In the genomic region with DNA sequence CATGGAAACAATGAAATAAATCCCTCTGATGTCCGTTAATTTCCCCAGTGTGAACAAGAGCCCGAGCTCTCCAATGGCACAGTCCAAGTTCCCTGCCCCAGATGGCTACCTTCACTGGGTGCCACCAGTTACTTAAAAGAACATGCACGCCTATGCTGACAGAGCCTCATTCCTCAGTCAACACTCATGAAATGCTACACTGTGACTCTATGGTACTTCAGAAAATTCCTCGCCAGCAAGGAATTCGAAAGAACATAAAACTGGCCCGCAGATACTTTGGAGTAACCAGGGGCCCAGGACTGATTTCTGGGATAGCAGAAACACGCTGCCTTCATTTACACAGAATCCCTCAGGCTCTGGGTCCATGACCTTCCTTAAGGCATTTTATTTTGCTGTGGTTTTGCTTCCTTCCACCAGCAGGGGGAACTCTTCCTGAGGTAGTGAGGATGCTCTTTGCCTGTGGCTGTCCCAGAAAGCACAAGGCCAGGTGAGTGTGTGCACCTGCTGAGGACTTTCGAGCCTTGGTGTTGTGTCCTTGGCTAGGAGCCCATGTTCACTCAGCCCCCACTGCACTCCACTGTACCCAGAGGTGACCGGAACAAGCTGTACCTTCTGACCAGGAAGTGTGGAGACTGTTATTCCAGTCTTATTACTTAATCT, we compare ENCODE assay signal across 8 mouse cellular contexts.
DNase-seq lines count a peak whose midpoint lies in the region; ATAC-seq and TF ChIP-seq lines count a peak whose summit lies in the region.

No protein-coding gene starts in this region.

- no peak overlapping the region for H3K27ac ChIP-seq in embryonic facial prominence, embryonic 11.5 days (replicated peaks; ENCODE audit: low read depth, low read length)
- H3K27ac ChIP-seq in hindbrain, embryonic 14.5 days: no peak overlapping the region
- H3K27ac ChIP-seq in left cerebral cortex, adult 2 months: no peak overlapping the region
- no peak overlapping the region for H3K27ac ChIP-seq in midbrain, embryonic 13.5 days

- H3K4me1 ChIP-seq in embryonic facial prominence, embryonic 11.5 days (ENCODE audit: control insufficient read depth, insufficient read depth, low read length): no peaks in the 10 kb centered on the region
- H3K4me1 ChIP-seq in hindbrain, embryonic 14.5 days (replicated peaks; ENCODE audit: control insufficient read depth, insufficient read depth, low read length): no peaks in the 10 kb centered on the region
- H3K4me1 ChIP-seq in midbrain, embryonic 13.5 days (replicated peaks): peaks cover 8% of the 10 kb centered on the region

- no peaks in the 10 kb centered on the region for H3K27me3 ChIP-seq in embryonic facial prominence, embryonic 11.5 days (ENCODE audit: control insufficient read depth, insufficient read depth, low read length)
- no peaks in the 10 kb centered on the region for H3K27me3 ChIP-seq in hindbrain, embryonic 14.5 days (ENCODE audit: control insufficient read depth, insufficient read depth, low read length)
- no peaks in the 10 kb centered on the region for H3K27me3 ChIP-seq in midbrain, embryonic 13.5 days

- intact Hi-C loops in left cerebral cortex, adult 2 months (cut with DNase I): loop anchor here (1.0 to 5.0 kb wide), 2 partner anchors 86 to 168 kb away; no protein-coding TSS in a partner anchor

- WGBS in embryonic facial prominence, embryonic 11.5 days: 76% methylated on average over 9 of the region's 9 CpGs
- WGBS in hindbrain, embryonic 14.5 days: 78% methylated on average over 9 of the region's 9 CpGs
- 72% methylated on average over 9 of the region's 9 CpGs for WGBS in midbrain, embryonic 13.5 days

- DNase-seq in CD4-positive, CD25-positive, alpha-beta regulatory T cell, adult 2 months (ENCODE audit: low read depth, low spot score): peak; percentile 48
- peak; percentile 41 to 51 for DNase-seq in adrenal gland, postnatal 36 days
- DNase-seq in embryonic facial prominence, embryonic 11.5 days (ENCODE audit: low spot score): peak; percentile 78
- peak; percentile 71 for DNase-seq in hindbrain, embryonic 14.5 days (ENCODE audit: low spot score)
- peak; percentile 40 to 46 for DNase-seq in left cerebral cortex, adult 2 months (ENCODE audit: extremely low spot score in 1 of 2, low spot score in 2 of 2)
- peak; percentile 27 for DNase-seq in spleen, adult 12 weeks (ENCODE audit: low spot score)

- H3K4me2 ChIP-seq in embryonic facial prominence, embryonic 11.5 days (ENCODE audit: low read depth, low read length): no peak overlapping the region
- no peak overlapping the region for H3K4me2 ChIP-seq in hindbrain, embryonic 14.5 days (replicated peaks)
- H3K4me2 ChIP-seq in midbrain, embryonic 13.5 days (replicated peaks): no peak overlapping the region

- no peaks in the 10 kb centered on the region for H3K9me3 ChIP-seq in embryonic facial prominence, embryonic 11.5 days (replicated peaks; ENCODE audit: control insufficient read depth, low read length)
- no peaks in the 10 kb centered on the region for H3K9me3 ChIP-seq in hindbrain, embryonic 14.5 days (ENCODE audit: control insufficient read depth, low read length)
- no peaks in the 10 kb centered on the region for H3K9me3 ChIP-seq in midbrain, embryonic 13.5 days

- no peaks in the 10 kb centered on the region for H3K36me3 ChIP-seq in embryonic facial prominence, embryonic 11.5 days (replicated peaks; ENCODE audit: control insufficient read depth, insufficient read depth, low read depth, low read length)
- no peaks in the 10 kb centered on the region for H3K36me3 ChIP-seq in hindbrain, embryonic 14.5 days (replicated peaks; ENCODE audit: control insufficient read depth, insufficient read depth)
- H3K36me3 ChIP-seq in midbrain, embryonic 13.5 days: no peaks in the 10 kb centered on the region

- TF ChIP-seq CTCF in left cerebral cortex, adult 2 months (IDR thresholded peaks at IDR 0.05): peak; percentile 76

- no peak overlapping the region for H3K4me3 ChIP-seq in embryonic facial prominence, embryonic 11.5 days (ENCODE audit: low read depth, low read length)
- no peak overlapping the region for H3K4me3 ChIP-seq in hindbrain, embryonic 14.5 days (replicated peaks; ENCODE audit: low read length)
- H3K4me3 ChIP-seq in left cerebral cortex, adult 2 months: no peak overlapping the region
- no peak overlapping the region for H3K4me3 ChIP-seq in midbrain, embryonic 13.5 days (replicated peaks)

- no peak for ATAC-seq in CD4-positive, CD25-positive, alpha-beta regulatory T cell, adult 4 months
- no peak for ATAC-seq in embryonic facial prominence, embryonic 11.5 days (replicated peaks; ENCODE audit: insufficient number of reproducible peaks, low FRiP score, low TSS enrichment, low read depth)
- 0 out of 2 replicates have a peak, but pooled peaks have one; percentile 24 for ATAC-seq in hindbrain, embryonic 14.5 days (ENCODE audit: low FRiP score)
- peak; percentile 74 for ATAC-seq in midbrain, embryonic 13.5 days

- no peak overlapping the region for H3K9ac ChIP-seq in embryonic facial prominence, embryonic 11.5 days (replicated peaks; ENCODE audit: low read length)
- H3K9ac ChIP-seq in hindbrain, embryonic 14.5 days: no peak overlapping the region
- H3K9ac ChIP-seq in midbrain, embryonic 13.5 days (replicated peaks): no peak overlapping the region

Comparison
In these comparisons a context has a peak if more than half of its experiments do, and no peak if none do; other contexts are left out.
1. DNase-seq: peak in every context shown above with its lines; median percentile 78 in embryonic facial prominence, embryonic 11.5 days; 71 in hindbrain, embryonic 14.5 days; 48 in CD4-positive, CD25-positive, alpha-beta regulatory T cell, adult 2 months; 46 in adrenal gland, postnatal 36 days; 43 in left cerebral cortex, adult 2 months; 27 in spleen, adult 12 weeks.
2. ATAC-seq: peak in hindbrain, embryonic 14.5 days (single experiment) and midbrain, embryonic 13.5 days (single experiment); none in CD4-positive, CD25-positive, alpha-beta regulatory T cell, adult 4 months (single experiment) and embryonic facial prominence, embryonic 11.5 days (single experiment).